Mouse (Mus musculus) ES-E14 (cell line): ENCODE measurements around the gene Igsf1.

Experiments used
- CHD2 ChIP-seq: IDR thresholded peaks from 2 replicates; pipeline ENCODE4 v1.6.1; 2014; ENCODE audit warnings: mild to moderate bottlenecking, low read depth, low read length, inconsistent platforms
- HCFC1 ChIP-seq: IDR thresholded peaks from 2 replicates; pipeline ENCODE4 v1.6.1; 2012; ENCODE audit warnings: low read length, inconsistent platforms, borderline replicate concordance; ENCODE audit not compliant: insufficient read depth
- ZC3H11A ChIP-seq: IDR thresholded peaks from 2 replicates; pipeline ENCODE4 v1.6.1; 2012; ENCODE audit warnings: low read depth, mild to moderate bottlenecking, inconsistent platforms, low read length, borderline replicate concordance
- ZNF384 ChIP-seq: IDR thresholded peaks from 2 replicates; pipeline ENCODE4 v1.6.1; 2012; ENCODE audit warnings: low read depth, low read length, inconsistent platforms

DNA sequence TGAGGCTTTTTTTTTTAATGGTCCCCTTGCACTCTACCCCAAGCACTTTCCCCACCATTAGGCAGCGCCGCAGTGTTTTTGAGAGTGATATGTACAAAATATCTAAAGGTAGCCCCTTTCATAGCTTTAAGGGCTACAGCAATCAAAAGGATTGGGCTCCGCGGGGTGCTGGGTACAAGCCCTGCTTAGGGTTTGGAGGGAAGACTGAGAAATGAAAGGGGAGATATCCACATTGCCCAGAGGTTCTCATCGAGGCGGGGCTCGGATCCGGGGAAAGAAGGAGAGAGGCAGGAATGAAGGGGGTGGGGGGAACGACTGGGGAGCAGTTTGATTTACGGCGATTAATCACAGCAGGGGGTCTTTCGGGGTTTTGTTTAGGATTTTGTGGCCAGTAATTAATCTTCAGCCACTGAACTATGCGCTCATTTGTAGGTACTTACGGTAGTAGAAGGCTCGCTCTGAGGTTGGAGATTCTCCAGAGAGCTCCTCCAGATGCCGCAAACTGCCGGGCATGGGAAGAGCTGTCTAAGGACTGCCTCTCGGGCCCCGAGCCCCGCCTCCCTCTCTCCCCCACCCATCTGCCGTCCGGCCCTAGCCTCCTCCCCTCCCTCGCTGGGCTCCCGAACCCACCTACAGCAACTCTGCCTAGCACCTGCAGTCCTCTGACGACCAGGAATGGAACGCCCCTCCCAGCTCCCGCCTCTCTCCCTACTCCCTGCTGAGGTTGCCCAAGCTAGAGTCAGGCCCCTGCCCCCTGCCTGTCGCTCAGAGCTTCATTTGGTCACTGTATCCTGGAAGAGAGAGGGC lies at the start of gene Igsf1:
- TF ChIP-seq ZNF384 = no peak
- no peak for TF ChIP-seq ZC3H11A
- no peak for TF ChIP-seq CHD2
- TF ChIP-seq HCFC1 = no peak
